Mouse (Mus musculus): ENCODE measurements around the gene Rapgef4.

Gene Rapgef4

GRCm38 (mm10) chr2:72201506-72201905 lies 220.5 kb downstream of the Rapgef4 start:
- DNase-seq: no peak

- DNase-seq: no peak
These were observed 221.2 kb downstream of the Rapgef4 start for GRCm38 (mm10) chr2:72202252-72202651.

- peak; percentile 71 for DNase-seq
These were observed 222.6 kb downstream of the Rapgef4 start for GRCm38 (mm10) chr2:72203609-72204008.

- DNase-seq: no peak
These were observed 224.8 kb downstream of the Rapgef4 start for GRCm38 (mm10) chr2:72205869-72206268.

GRCm38 (mm10) chr2:72206530-72207248 lies 225.6 kb downstream of the Rapgef4 start:
- DNase-seq: no peak

- DNase-seq: no peak
These were observed 236.3 kb downstream of the Rapgef4 start for GRCm38 (mm10) chr2:72217336-72217735.

- peak; percentile 61 for DNase-seq
These were observed 238.9 kb downstream of the Rapgef4 start for GRCm38 (mm10) chr2:72219921-72220320.

GRCm38 (mm10) chr2:72221283-72221682 lies 240.2 kb downstream of the Rapgef4 start:
- no peak for DNase-seq

- DNase-seq: no peak
These were observed 240.7 kb downstream of the Rapgef4 start for GRCm38 (mm10) chr2:72221706-72222105.

GRCm38 (mm10) chr2:72222276-72222675 lies 241.2 kb downstream of the Rapgef4 start:
- DNase-seq: no peak

- DNase-seq: no peak
These were observed 241.9 kb downstream of the Rapgef4 start for GRCm38 (mm10) chr2:72222736-72223455.

- DNase-seq: no peak
These were observed 242.4 kb downstream of the Rapgef4 start for GRCm38 (mm10) chr2:72223479-72223878.

GRCm38 (mm10) chr2:72226006-72226405 lies 245.0 kb downstream of the Rapgef4 start:
- no peak for DNase-seq

- no peak for DNase-seq
These were observed 246.4 kb downstream of the Rapgef4 start for GRCm38 (mm10) chr2:72227416-72227815.

GRCm38 (mm10) chr2:72228881-72229280 lies 247.8 kb downstream of the Rapgef4 start:
- DNase-seq: no peak

GRCm38 (mm10) chr2:72230545-72230944 lies 249.5 kb downstream of the Rapgef4 start:
- no peak for DNase-seq

GRCm38 (mm10) chr2:72234085-72234484 lies 253.0 kb downstream of the Rapgef4 start:
- no peak for DNase-seq

GRCm38 (mm10) chr2:72234943-72235342 lies 253.9 kb downstream of the Rapgef4 start:
- DNase-seq: peak; percentile 68

- no peak for DNase-seq
These were observed 254.4 kb downstream of the Rapgef4 start for GRCm38 (mm10) chr2:72235361-72235901.

- DNase-seq: no peak
These were observed 257.4 kb downstream of the Rapgef4 start for GRCm38 (mm10) chr2:72238421-72238820.

GRCm38 (mm10) chr2:72238925-72239324 lies 257.9 kb downstream of the Rapgef4 start:
- no peak for DNase-seq

GRCm38 (mm10) chr2:72239456-72239855 lies 258.4 kb downstream of the Rapgef4 start:
- no peak for DNase-seq

- DNase-seq: no peak
These were observed 259.0 kb downstream of the Rapgef4 start for GRCm38 (mm10) chr2:72239993-72240392.

GRCm38 (mm10) chr2:72240691-72241090 lies 259.7 kb downstream of the Rapgef4 start:
- no peak for DNase-seq

Measured in right cerebral cortex, postnatal 14 days (tissue).